Mouse (Mus musculus): Measurements from ENCODE around the gene Limk2. TPM values are rescaled to one million over a fixed set of nuclear protein-coding genes. Genes with fewer than 3 reads are reported as not detected.
A peak's percentile ranks its signal among the peaks of the same experiment; 100 is the strongest.

Gene Limk2
- total and polyA plus RNA-seq, 3 experiments: 33.0 to 47.1 (median 46.1) TPM

GRCm38 (mm10) chr11:3392526-3392925, 16.5 kb downstream of the Limk2 start:
- no peak overlapping the region for H3K4me3 ChIP-seq (ENCODE audit: low read depth, low read length)
- H3K9me3 ChIP-seq (replicated peaks): no peaks in the 10 kb centered on the region
- TF ChIP-seq GATA1 (IDR thresholded peaks at IDR 0.05; ENCODE audit: borderline replicate concordance, low read length) (no peak), GATA2 (IDR thresholded peaks at IDR 0.05; ENCODE audit: borderline replicate concordance, low read depth, low read length) (no peak)
- peaks cover 9% of the 10 kb centered on the region; the same call in 1 of the 2 replicates for H3K4me1 ChIP-seq (ENCODE audit: insufficient read depth, low read depth, low read length)
- no peak for ATAC-seq (ENCODE audit: extremely low read depth, insufficient number of reproducible peaks, low FRiP score, poor library complexity, severe bottlenecking)
- DNase-seq (ENCODE audit: low spot score): no peak
- H3K36me3 ChIP-seq (replicated peaks): peaks cover 84% of the 10 kb centered on the region
- H3K27me3 ChIP-seq (ENCODE audit: insufficient read depth, low read length): no peaks in the 10 kb centered on the region

GRCm38 (mm10) chr11:3390789-3391188, 18.2 kb downstream of the Limk2 start:
- Histone ChIP-seq H3K27me3 (ENCODE audit: insufficient read depth, low read length) (no peaks in the 10 kb centered on the region), H3K36me3 (replicated peaks) (peaks cover 84% of the 10 kb centered on the region), H3K4me3 (ENCODE audit: low read depth, low read length) (no peak overlapping the region), H3K4me1 (ENCODE audit: insufficient read depth, low read depth, low read length) (peaks cover 18% of the 10 kb centered on the region), H3K9me3 (replicated peaks) (no peaks in the 10 kb centered on the region)
- no peak for ATAC-seq (ENCODE audit: extremely low read depth, insufficient number of reproducible peaks, low FRiP score, poor library complexity, severe bottlenecking)
- DNase-seq (ENCODE audit: low spot score): no peak
- no peak for TF ChIP-seq TAL1 (conservative IDR thresholded peaks at IDR 0.05; ENCODE audit: low read depth, low read length)
- TF ChIP-seq CTCF (IDR thresholded peaks at IDR 0.05; ENCODE audit: low read depth, low read length): no peak
- no peak for TF ChIP-seq POLR2AphosphoS5 (IDR thresholded peaks at IDR 0.05; ENCODE audit: insufficient replicate concordance, low read depth, low read length)
- no peak for TF ChIP-seq GATA1 (IDR thresholded peaks at IDR 0.05; ENCODE audit: borderline replicate concordance, low read length)
- no peak for TF ChIP-seq GATA2 (IDR thresholded peaks at IDR 0.05; ENCODE audit: borderline replicate concordance, low read depth, low read length)

- H3K36me3 ChIP-seq (replicated peaks): peaks cover 84% of the 10 kb centered on the region
These were observed 19.0 kb downstream of the Limk2 start for GRCm38 (mm10) chr11:3389996-3390395.

GRCm38 (mm10) chr11:3387482-3388196, 21.4 kb downstream of the Limk2 start:
- H3K4me3 ChIP-seq (ENCODE audit: low read depth, low read length): no peak overlapping the region
- no peaks in the 10 kb centered on the region for H3K27me3 ChIP-seq (ENCODE audit: insufficient read depth, low read length)
- H3K36me3 ChIP-seq (replicated peaks): peaks cover 88% of the 10 kb centered on the region
- ATAC-seq (ENCODE audit: extremely low read depth, insufficient number of reproducible peaks, low FRiP score, poor library complexity, severe bottlenecking) (no peak), DNase-seq (ENCODE audit: low spot score) (no peak)
- H3K9me3 ChIP-seq (replicated peaks): 0 out of 2 replicates have a peak, but pooled peaks cover 3% of the 10 kb centered on the region
- TF ChIP-seq TAL1 (conservative IDR thresholded peaks at IDR 0.05; ENCODE audit: low read depth, low read length) (no peak), GATA1 (IDR thresholded peaks at IDR 0.05; ENCODE audit: borderline replicate concordance, low read length) (no peak), GATA2 (IDR thresholded peaks at IDR 0.05; ENCODE audit: borderline replicate concordance, low read depth, low read length) (no peak)
- peaks cover 9% of the 10 kb centered on the region for H3K4me1 ChIP-seq (ENCODE audit: insufficient read depth, low read depth, low read length)

More at GRCm38 (mm10) chr11:3389996-3390395, 19.0 kb downstream of the Limk2 start:
- Histone ChIP-seq H3K4me3 (ENCODE audit: low read depth, low read length) (no peak overlapping the region), H3K27me3 (ENCODE audit: insufficient read depth, low read length) (no peaks in the 10 kb centered on the region), H3K9me3 (replicated peaks) (no peaks in the 10 kb centered on the region), H3K4me1 (ENCODE audit: insufficient read depth, low read depth, low read length) (peaks cover 18% of the 10 kb centered on the region)
- TF ChIP-seq TAL1 (conservative IDR thresholded peaks at IDR 0.05; ENCODE audit: low read depth, low read length): no peak
- no peak for TF ChIP-seq CTCF (IDR thresholded peaks at IDR 0.05; ENCODE audit: low read depth, low read length)
- TF ChIP-seq GATA1 (IDR thresholded peaks at IDR 0.05; ENCODE audit: borderline replicate concordance, low read length): no peak
- TF ChIP-seq POLR2AphosphoS5 (IDR thresholded peaks at IDR 0.05; ENCODE audit: insufficient replicate concordance, low read depth, low read length): no peak
- TF ChIP-seq GATA2 (IDR thresholded peaks at IDR 0.05; ENCODE audit: borderline replicate concordance, low read depth, low read length): no peak
- ATAC-seq (ENCODE audit: extremely low read depth, insufficient number of reproducible peaks, low FRiP score, poor library complexity, severe bottlenecking): no peak
- no peak for DNase-seq (ENCODE audit: low spot score)

- Histone ChIP-seq H3K4me1 (ENCODE audit: insufficient read depth, low read depth, low read length) (peaks cover 9% of the 10 kb centered on the region), H3K36me3 (replicated peaks) (peaks cover 86% of the 10 kb centered on the region), H3K27me3 (ENCODE audit: insufficient read depth, low read length) (no peaks in the 10 kb centered on the region), H3K9me3 (replicated peaks) (0 out of 2 replicates have a peak, but pooled peaks cover 3% of the 10 kb centered on the region), H3K4me3 (ENCODE audit: low read depth, low read length) (no peak overlapping the region)
- DNase-seq (ENCODE audit: low spot score) (no peak), ATAC-seq (ENCODE audit: extremely low read depth, insufficient number of reproducible peaks, low FRiP score, poor library complexity, severe bottlenecking) (peak; percentile 66)
- TF ChIP-seq TAL1 (conservative IDR thresholded peaks at IDR 0.05; ENCODE audit: low read depth, low read length) (no peak), POLR2AphosphoS5 (IDR thresholded peaks at IDR 0.05; ENCODE audit: insufficient replicate concordance, low read depth, low read length) (no peak), CTCF (IDR thresholded peaks at IDR 0.05; ENCODE audit: low read depth, low read length) (peak; percentile 98)
These were observed 22.0 kb downstream of the Limk2 start for GRCm38 (mm10) chr11:3386941-3387368.

- peaks cover 91% of the 10 kb centered on the region for H3K36me3 ChIP-seq (replicated peaks)
- 0 out of 2 replicates have a peak, but pooled peaks cover 3% of the 10 kb centered on the region for H3K9me3 ChIP-seq (replicated peaks)
- DNase-seq (ENCODE audit: low spot score) (no peak), ATAC-seq (ENCODE audit: extremely low read depth, insufficient number of reproducible peaks, low FRiP score, poor library complexity, severe bottlenecking) (no peak)
- TF ChIP-seq GATA1 (IDR thresholded peaks at IDR 0.05; ENCODE audit: borderline replicate concordance, low read length) (no peak), TAL1 (conservative IDR thresholded peaks at IDR 0.05; ENCODE audit: low read depth, low read length) (no peak), GATA2 (IDR thresholded peaks at IDR 0.05; ENCODE audit: borderline replicate concordance, low read depth, low read length) (no peak), POLR2AphosphoS5 (IDR thresholded peaks at IDR 0.05; ENCODE audit: insufficient replicate concordance, low read depth, low read length) (no peak), CTCF (IDR thresholded peaks at IDR 0.05; ENCODE audit: low read depth, low read length) (no peak)
- no peak overlapping the region for H3K4me3 ChIP-seq (ENCODE audit: low read depth, low read length)
- peaks cover 12% of the 10 kb centered on the region for H3K4me1 ChIP-seq (ENCODE audit: insufficient read depth, low read depth, low read length)
- H3K27me3 ChIP-seq (ENCODE audit: insufficient read depth, low read length): no peaks in the 10 kb centered on the region
These were observed 26.1 kb downstream of the Limk2 start for GRCm38 (mm10) chr11:3382602-3383594.

All from G1E (cell line).